Comparison of ENCODE assay signal across 23 mouse cellular contexts in genomic region chr16:26569387-26569978, GRCm38 (mm10). TPM values are rescaled to one million over a fixed set of nuclear protein-coding genes. Genes with fewer than 3 reads are reported as not detected.
"Had no signal": no experiment of that assay in that cellular context is flagged by ENCODE, and none has a peak within 500 bp of the region (broad histone marks: within the 10 kb centered on the region; RNA-seq: fewer than 3 reads in every experiment).

No protein-coding gene starts in this region.

- H3K27ac ChIP-seq: neural tube, embryonic 13.5 days; neural tube, embryonic 15.5 days; stomach, embryonic 15.5 days; stomach, postnatal 0 days had no signal

- H3K9ac ChIP-seq: neural tube, embryonic 13.5 days; neural tube, embryonic 15.5 days; stomach, embryonic 15.5 days had no signal

- H3K4me1 ChIP-seq: neural tube, embryonic 13.5 days; neural tube, embryonic 15.5 days; stomach, embryonic 15.5 days had no signal

- H3K27me3 ChIP-seq: neural tube, embryonic 13.5 days; neural tube, embryonic 15.5 days; stomach, embryonic 15.5 days had no signal

- H3K4me3 ChIP-seq: neural tube, embryonic 13.5 days; neural tube, embryonic 15.5 days; stomach, embryonic 15.5 days had no signal

- H3K4me2 ChIP-seq: neural tube, embryonic 13.5 days; neural tube, embryonic 15.5 days; stomach, embryonic 15.5 days had no signal

- H3K36me3 ChIP-seq: neural tube, embryonic 13.5 days; neural tube, embryonic 15.5 days; stomach, embryonic 15.5 days had no signal

- DNase-seq: retina, postnatal 1 day; right cerebral cortex, adult 18-20 months; right cerebral cortex, postnatal 14 days; right cerebral cortex, postnatal 25 days; right cerebral cortex, postnatal 4 days; spleen, adult 18-20 months; thymus, adult 18-20 months; thymus, adult 2 months; thymus, postnatal 14 days; thymus, postnatal 25 days; thymus, postnatal 36 days; thymus, postnatal 4 days had no signal

- H3K9me3 ChIP-seq: neural tube, embryonic 13.5 days; neural tube, embryonic 15.5 days; stomach, embryonic 15.5 days had no signal

RNA-seq across cellular contexts. Expression of gene Tmem207, which starts 42.9 kb away (rescaled TPM):
- polyA plus RNA-seq: small intestine, adult 2 months; spleen, adult 2 months; stomach, embryonic 14.5 days; stomach, embryonic 15.5 days; stomach, embryonic 16.5 days; stomach, postnatal 0 days; testis, adult 2 months; thymus, adult 2 months; thymus, postnatal 0 days; urinary bladder, adult 2 months had no signal
